Mouse (Mus musculus) B cell, adult (primary cell): Measurements from ENCODE around the gene Dlk1. TPM values are rescaled to one million over a fixed set of nuclear protein-coding genes. Genes with fewer than 3 reads are reported as not detected.

Experiments used
- total RNA-seq: library from RNA; stranded (reverse); gene quantifications from 4 replicates; pipeline ENCODE4 v1.2.4, GENCODE M21; 2023; ENCODE audit not compliant: inconsistent age

Gene Dlk1
- total RNA-seq: 0.38 to 2.6 TPM (median 1.7 TPM) in 3 of 4 replicates, not detected in the other

DNA sequence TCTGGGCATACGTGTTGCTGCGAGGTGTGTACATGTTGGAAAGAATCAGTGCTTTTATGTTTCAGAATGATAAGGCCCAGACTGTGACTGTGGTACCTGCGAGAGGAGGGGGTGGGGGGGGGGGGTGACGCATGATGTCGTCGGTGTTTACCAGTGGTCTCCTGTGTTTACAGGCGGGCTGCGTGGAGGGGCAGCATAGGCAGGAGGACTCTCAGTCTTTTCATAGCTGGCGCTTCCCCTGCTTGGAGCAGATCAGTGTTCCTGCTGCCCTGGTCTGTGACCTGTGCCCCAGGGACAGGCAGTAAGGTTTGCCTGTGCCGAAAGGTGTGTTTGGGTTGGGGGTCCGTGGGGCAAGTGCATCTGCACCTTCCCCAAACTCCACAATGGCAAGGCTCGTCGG, at the start of gene Dlk1:
Gene Dlk1 (plus strand): TSS at position 232 of the 400 bp plus-strand sequence.

Other genes with a start within 250 kb of the Dlk1 start
- not detected in 4 replicates for gene Rtl1, start 147.5 kb downstream of the Dlk1 start, total RNA-seq